Mouse (Mus musculus) thymus, adult 2 months (tissue): ENCODE measurements around the gene Wdr31. TPM values are rescaled to one million over a fixed set of nuclear protein-coding genes. Genes with fewer than 3 reads are reported as not detected.

Experiments
- DNase-seq: peaks from one replicate; pipeline ENCODE4 v3.0.0; 2021
- H3K27ac ChIP-seq: fragments of 200-500 bp; 2 replicates; pipeline ENCODE4 v1.5.1; 2012; ENCODE audit warnings: low read length, control low read depth; ENCODE audit not compliant: control insufficient read depth, insufficient read depth
- H3K27me3 ChIP-seq: fragments of 200-500 bp; 2 replicates; pipeline ENCODE4 v1.6.1; 2012; ENCODE audit warnings: mild to moderate bottlenecking, low read length, moderate library complexity, mixed read lengths; ENCODE audit not compliant: control insufficient read depth, insufficient read depth
- H3K36me3 ChIP-seq: fragments of 200-500 bp; 2 replicates; pipeline ENCODE4 v1.6.1; 2012; ENCODE audit warnings: mild to moderate bottlenecking, low read length, moderate library complexity; ENCODE audit not compliant: control insufficient read depth, insufficient read depth
- H3K4me1 ChIP-seq: fragments of 200-500 bp; replicated peaks from 2 replicates; pipeline ENCODE4 v1.6.1; 2012; ENCODE audit warnings: low read length; ENCODE audit not compliant: control insufficient read depth, insufficient read depth
- H3K4me3 ChIP-seq: fragments of 200-500 bp; 2 replicates; pipeline ENCODE4 v1.5.1; 2012; ENCODE audit warnings: mild to moderate bottlenecking, low read length, control low read depth, moderate library complexity; ENCODE audit not compliant: control insufficient read depth, insufficient read depth
- CTCF ChIP-seq: fragments of 200-500 bp; IDR thresholded peaks from 2 replicates; pipeline ENCODE4 v1.5.1; 2012; ENCODE audit warnings: mild to moderate bottlenecking, control low read depth, low read length, moderate library complexity, borderline replicate concordance; ENCODE audit not compliant: control insufficient read depth, poor library complexity, insufficient read depth; ENCODE audit errors: extremely low read depth
- POLR2A ChIP-seq: fragments of 200-500 bp; IDR thresholded peaks from 2 replicates; pipeline ENCODE4 v1.6.1; 2012; ENCODE audit warnings: mild to moderate bottlenecking, low read length, control low read depth, moderate library complexity; ENCODE audit not compliant: control insufficient read depth, poor library complexity, insufficient read depth; ENCODE audit errors: extremely low read depth
- WGBS: fragments of 180-500 bp; shearing (Covaris S2); methylation state at CpG from one replicate; pipeline ENCODE4 v1.1.7; 2018; 5-methylcytosine and 5-hydroxymethylcytosine counted together
- polyA plus RNA-seq: library from polyadenylated mRNA; depleted of rRNA; stranded (reverse); fragments of >200 nt; gene quantifications from 2 replicates; pipeline ENCODE4 v1.2.3, GENCODE M21; 2012

Gene Wdr31
- polyA plus RNA-seq, 1 experiment = 1.9 TPM

- no peak; the same call in 1 of the 2 replicates for TF ChIP-seq CTCF
- peak; percentile 61 for DNase-seq
- H3K27ac ChIP-seq = no peak overlapping the region
- no peaks in the 10 kb centered on the region for H3K36me3 ChIP-seq
- H3K4me1 ChIP-seq = peaks cover 10% of the 10 kb centered on the region
- WGBS = 39% methylated on average over 2 of the region's 2 CpGs
- no peak overlapping the region for H3K4me3 ChIP-seq
- H3K27me3 ChIP-seq = no peaks in the 10 kb centered on the region
Observed at GRCm38 (mm10) chr4:62506798-62507197, 36.1 kb upstream of the Wdr31 start.

GRCm38 (mm10) chr4:62505991-62506390 lies 35.3 kb upstream of the Wdr31 start:
- 92% methylated on average over 3 of the region's 3 CpGs for WGBS
- no peak overlapping the region for H3K27ac ChIP-seq

GRCm38 (mm10) chr4:62503374-62503970 lies 32.8 kb upstream of the Wdr31 start, which contains the start of gene Hdhd3:
Hdhd3 (minus strand) TSS chr4:62503467.
- H3K27ac ChIP-seq = peak within 1 kb of the TSS; percentile 0; the same call in 1 of the 2 replicates
- H3K36me3 ChIP-seq = no peaks in the 10 kb centered on the region
- H3K4me1 ChIP-seq = peaks cover 15% of the 10 kb centered on the region
- no peak for TF ChIP-seq POLR2A
- no peaks in the 10 kb centered on the region for H3K27me3 ChIP-seq
- WGBS = 90% methylated on average over 3 of the region's 3 CpGs
- peak within 1 kb of the TSS; percentile 94 for H3K4me3 ChIP-seq
- no peak for DNase-seq

More at GRCm38 (mm10) chr4:62505991-62506390, 35.3 kb upstream of the Wdr31 start:
- Histone ChIP-seq H3K4me1 (peaks cover 15% of the 10 kb centered on the region), H3K27me3 (no peaks in the 10 kb centered on the region), H3K36me3 (no peaks in the 10 kb centered on the region), H3K4me3 (no peak overlapping the region)
- TF ChIP-seq CTCF (no peak), POLR2A (no peak)
- no peak for DNase-seq

- 37% methylated on average over 7 of the region's 7 CpGs for WGBS
- no peak overlapping the region for H3K27ac ChIP-seq
- H3K4me3 ChIP-seq = no peak overlapping the region
- peaks cover 15% of the 10 kb centered on the region for H3K4me1 ChIP-seq
- DNase-seq = no peak
- no peaks in the 10 kb centered on the region for H3K36me3 ChIP-seq
- H3K27me3 ChIP-seq = no peaks in the 10 kb centered on the region
- TF ChIP-seq POLR2A = no peak
- no peak for TF ChIP-seq CTCF
Observed at GRCm38 (mm10) chr4:62502969-62503368, 32.3 kb upstream of the Wdr31 start.

- Histone ChIP-seq H3K4me1 (peaks cover 15% of the 10 kb centered on the region), H3K36me3 (no peaks in the 10 kb centered on the region), H3K27ac (peak overlapping the region; percentile 0; the same call in 1 of the 2 replicates), H3K4me3 (peak overlapping the region; percentile 94), H3K27me3 (no peaks in the 10 kb centered on the region)
- DNase-seq = peak; percentile 86
- TF ChIP-seq CTCF (no peak), POLR2A (no peak)
- 1% methylated on average over 38 of the region's 38 CpGs for WGBS
Observed at GRCm38 (mm10) chr4:62501964-62502732, 31.5 kb upstream of the Wdr31 start.

- no peak for DNase-seq
- no peaks in the 10 kb centered on the region for H3K27me3 ChIP-seq
- TF ChIP-seq CTCF = no peak
- no peak for TF ChIP-seq POLR2A
- H3K4me3 ChIP-seq = peak overlapping the region; percentile 94
- 8% methylated on average over 7 of the region's 7 CpGs for WGBS
- H3K27ac ChIP-seq = no peak overlapping the region
- no peaks in the 10 kb centered on the region for H3K36me3 ChIP-seq
- peaks cover 15% of the 10 kb centered on the region for H3K4me1 ChIP-seq
Observed at GRCm38 (mm10) chr4:62501534-62501933, 30.8 kb upstream of the Wdr31 start.
